ENCODE assay signal across 13 mouse cellular contexts in the genomic region with DNA sequence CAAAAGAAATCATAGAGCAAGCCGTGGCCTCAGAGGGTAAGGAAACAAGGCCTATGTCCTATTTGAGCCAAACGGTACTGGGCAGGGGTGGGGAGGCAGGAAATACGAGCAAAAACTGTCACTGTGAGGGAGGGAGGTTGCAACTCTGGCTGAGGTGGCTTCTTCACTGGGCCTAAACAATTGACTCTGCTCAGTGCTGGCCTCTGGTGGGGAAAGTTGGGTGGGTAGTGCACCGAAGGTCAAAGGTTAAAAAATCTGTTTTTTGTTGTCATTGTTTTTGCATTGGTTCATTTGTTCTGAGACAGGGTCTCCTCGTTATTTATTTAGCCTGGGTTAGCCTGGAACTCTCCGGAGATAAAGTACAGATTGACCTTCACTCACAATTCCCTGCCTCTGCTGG. TPM values are rescaled to one million over a fixed set of nuclear protein-coding genes. Genes with fewer than 3 reads are reported as not detected.
DNase-seq lines count a peak whose midpoint lies in the region; ATAC-seq and TF ChIP-seq lines count a peak whose summit lies in the region.
"Had no signal": no experiment of that assay in that cellular context is flagged by ENCODE, and none has a peak within 500 bp of the region (broad histone marks: within the 10 kb centered on the region; RNA-seq: fewer than 3 reads in every experiment).

No protein-coding gene starts in this region.

- no peak overlapping the region for H3K27ac ChIP-seq in hindbrain, postnatal 0 days
- no peak overlapping the region for H3K27ac ChIP-seq in hindbrain, embryonic 14.5 days
- H3K27ac ChIP-seq: neural tube, embryonic 12.5 days; stomach, embryonic 15.5 days had no signal

- 59% methylated on average over 6 of the region's 6 CpGs for WGBS in hindbrain, postnatal 0 days
- 61% methylated on average over 6 of the region's 6 CpGs for WGBS in hindbrain, embryonic 14.5 days

- TF ChIP-seq CTCF in hindbrain, postnatal 0 days (IDR thresholded peaks at IDR 0.05; ENCODE audit: low read depth), result peak; percentile 28

- no peaks in the 10 kb centered on the region for H3K27me3 ChIP-seq in hindbrain, postnatal 0 days (ENCODE audit: insufficient read depth, low read length)
- H3K27me3 ChIP-seq in hindbrain, embryonic 14.5 days (ENCODE audit: control insufficient read depth, insufficient read depth, low read length), result no peaks in the 10 kb centered on the region
- H3K27me3 ChIP-seq: neural tube, embryonic 12.5 days; stomach, embryonic 15.5 days had no signal

- DNase-seq in hindbrain, postnatal 0 days (ENCODE audit: low spot score), result no peak
- DNase-seq in hindbrain, embryonic 14.5 days (ENCODE audit: low spot score), result no peak
- DNase-seq in 416B (ENCODE audit: low read depth), result peak; percentile 2
- peak; percentile 12 for DNase-seq in ES-CJ7 (ENCODE audit: low read depth, low spot score)
- DNase-seq in right cerebral cortex, postnatal 14 days, result no peak
- no peak for DNase-seq in right cerebral cortex, adult 2 months (ENCODE audit: low spot score in 2 of 2)
- no peak for DNase-seq in ovary, adult 18-20 months (ENCODE audit: low spot score)

- no peak overlapping the region for H3K4me2 ChIP-seq in hindbrain, postnatal 0 days (ENCODE audit: low read depth, low read length)
- no peak overlapping the region for H3K4me2 ChIP-seq in hindbrain, embryonic 14.5 days (replicated peaks)
- H3K4me2 ChIP-seq: neural tube, embryonic 12.5 days; stomach, embryonic 15.5 days had no signal

- no peaks in the 10 kb centered on the region for H3K4me1 ChIP-seq in hindbrain, postnatal 0 days (ENCODE audit: insufficient read depth, low read length)
- H3K4me1 ChIP-seq in hindbrain, embryonic 14.5 days (replicated peaks; ENCODE audit: control insufficient read depth, insufficient read depth, low read length), result no peaks in the 10 kb centered on the region
- H3K4me1 ChIP-seq: neural tube, embryonic 12.5 days; stomach, embryonic 15.5 days had no signal

- H3K9me3 ChIP-seq in hindbrain, postnatal 0 days (ENCODE audit: low read length), result no peaks in the 10 kb centered on the region
- H3K9me3 ChIP-seq in hindbrain, embryonic 14.5 days (ENCODE audit: control insufficient read depth, low read length), result no peaks in the 10 kb centered on the region
- H3K9me3 ChIP-seq: neural tube, embryonic 12.5 days; stomach, embryonic 15.5 days had no signal

- no peaks in the 10 kb centered on the region for H3K36me3 ChIP-seq in hindbrain, postnatal 0 days (ENCODE audit: insufficient read depth, low read length)
- no peaks in the 10 kb centered on the region for H3K36me3 ChIP-seq in hindbrain, embryonic 14.5 days (replicated peaks; ENCODE audit: control insufficient read depth, insufficient read depth)
- H3K36me3 ChIP-seq: neural tube, embryonic 12.5 days; stomach, embryonic 15.5 days had no signal

- H3K9ac ChIP-seq in hindbrain, postnatal 0 days (replicated peaks; ENCODE audit: low read length), result no peak overlapping the region
- H3K9ac ChIP-seq in hindbrain, embryonic 14.5 days, result no peak overlapping the region
- H3K9ac ChIP-seq: neural tube, embryonic 12.5 days; stomach, embryonic 15.5 days had no signal

- no peak for ATAC-seq in hindbrain, postnatal 0 days
- ATAC-seq in hindbrain, embryonic 14.5 days (ENCODE audit: low FRiP score), result no peak
- ATAC-seq in megakaryocyte progenitor cell, adult 5-6 weeks (replicated peaks; ENCODE audit: poor library complexity), result peak; percentile 71

- H3K4me3 ChIP-seq in hindbrain, postnatal 0 days (ENCODE audit: low read length), result no peak overlapping the region
- H3K4me3 ChIP-seq in hindbrain, embryonic 14.5 days (replicated peaks; ENCODE audit: low read length), result no peak overlapping the region
- H3K4me3 ChIP-seq: neural tube, embryonic 12.5 days; stomach, embryonic 15.5 days had no signal

RNA-seq across cellular contexts. Expression of a gene that starts 1.2 kb away (rescaled TPM):
- not detected in 2 replicates for total RNA-seq in hindbrain, postnatal 0 days (2014; rRNA removed)
- polyA plus RNA-seq in hindbrain, postnatal 0 days (2015; fragmentation: Nextera tagmentation; extraction: Ambion mirVana), result not detected in 2 replicates
- not detected in 2 replicates for polyA plus RNA-seq in hindbrain, embryonic 14.5 days (2014; fragmentation: Nextera tagmentation; extraction: Ambion mirVana)
- not detected in 2 replicates for total RNA-seq in megakaryocyte progenitor cell, adult 5-6 weeks (2015)
- total RNA-seq in megakaryocyte progenitor cell, adult 5-6 weeks (2017), result not detected in 2 replicates
- polyA plus RNA-seq: cortical plate, adult 2 months; heart, postnatal 0 days; liver, embryonic 16.5 days; neural tube, embryonic 12.5 days; stomach, embryonic 15.5 days had no signal

Comparison
In these comparisons a context has a peak if more than half of its experiments do, and no peak if none do; other contexts are left out.
1. DNase-seq: peak in 416B (single experiment) and ES-CJ7 (single experiment); none in hindbrain, postnatal 0 days (single experiment), hindbrain, embryonic 14.5 days (single experiment), right cerebral cortex, postnatal 14 days (single experiment), right cerebral cortex, adult 2 months (0 of 2) and ovary, adult 18-20 months (single experiment).